8 mouse cellular contexts compared by ENCODE assay signal in genomic region chr13:100776056-100776419, GRCm38 (mm10). TPM values are rescaled to one million over a fixed set of nuclear protein-coding genes. Genes with fewer than 3 reads are reported as not detected.
A peak's percentile ranks its signal among the peaks of the same experiment; 100 is the strongest.
DNase-seq lines count a peak whose midpoint lies in the region; ATAC-seq and TF ChIP-seq lines count a peak whose summit lies in the region.

No protein-coding gene starts in this region.

- H3K9me3 ChIP-seq in limb, embryonic 15.5 days, result no peaks in the 10 kb centered on the region
- no peaks in the 10 kb centered on the region for H3K9me3 ChIP-seq in stomach, embryonic 16.5 days (replicated peaks; ENCODE audit: control insufficient read depth, low read length)

- no peaks in the 10 kb centered on the region for H3K27me3 ChIP-seq in testis, adult 2 months (ENCODE audit: control insufficient read depth, insufficient read depth, low read length)
- H3K27me3 ChIP-seq in limb, embryonic 15.5 days, result no peaks in the 10 kb centered on the region
- H3K27me3 ChIP-seq in stomach, embryonic 16.5 days (ENCODE audit: control insufficient read depth, insufficient read depth, low read length), result no peaks in the 10 kb centered on the region

- H3K4me3 ChIP-seq in gastrocnemius, adult 2 months, result peak overlapping the region; percentile 85
- H3K4me3 ChIP-seq in testis, adult 2 months (ENCODE audit: control insufficient read depth, low read depth, low read length), result peak overlapping the region; percentile 95
- peak overlapping the region; percentile 58 for H3K4me3 ChIP-seq in limb, embryonic 15.5 days
- H3K4me3 ChIP-seq in stomach, embryonic 16.5 days (replicated peaks; ENCODE audit: low read length), result peak overlapping the region; percentile 77

- TF ChIP-seq POLR2A in testis, adult 2 months (IDR thresholded peaks at IDR 0.05; ENCODE audit: control insufficient read depth, low read depth, low read length), result no peak

- DNase-seq in gastrocnemius, adult 2 months, result no peak
- DNase-seq in gastrocnemius, postnatal 36 days, result no peak
- no peak for DNase-seq in testis, postnatal 14 days (ENCODE audit: low spot score)
- DNase-seq in right cerebral cortex, postnatal 14 days, result no peak
- no peak for DNase-seq in c-Kit-positive CD71-positive TER-119-positive erythroid progenitor cells, embryonic 14.5 days (ENCODE audit: low spot score)

- peak overlapping the region; percentile 80 for H3K4me2 ChIP-seq in limb, embryonic 15.5 days
- peak overlapping the region; percentile 89 for H3K4me2 ChIP-seq in stomach, embryonic 16.5 days (ENCODE audit: low read depth, low read length)

- intact Hi-C loops in gastrocnemius, adult 2 months (cut with DNase I), result loop anchor here (5.0 kb wide), 1 partner anchor 34 kb away; the partner anchor contains the start of gene Mrps36
- intact Hi-C loops in gastrocnemius, postnatal 36 days (cut with DNase I), result no loop called here

- peaks cover 6% of the 10 kb centered on the region for H3K4me1 ChIP-seq in testis, adult 2 months (ENCODE audit: control insufficient read depth, insufficient read depth, low read length)
- peaks cover 18% of the 10 kb centered on the region for H3K4me1 ChIP-seq in limb, embryonic 15.5 days
- 0 out of 2 replicates have a peak, but pooled peaks cover 13% of the 10 kb centered on the region for H3K4me1 ChIP-seq in stomach, embryonic 16.5 days (ENCODE audit: control insufficient read depth, insufficient read depth, low read length)

- H3K36me3 ChIP-seq in testis, adult 2 months (ENCODE audit: control insufficient read depth, insufficient read depth, low read length), result no peaks in the 10 kb centered on the region
- H3K36me3 ChIP-seq in limb, embryonic 15.5 days, result peaks cover 23% of the 10 kb centered on the region
- H3K36me3 ChIP-seq in stomach, embryonic 16.5 days (ENCODE audit: control insufficient read depth, insufficient read depth, low read length), result no peaks in the 10 kb centered on the region; the same call in 1 of the 2 replicates

- H3K27ac ChIP-seq in gastrocnemius, adult 2 months, result peak overlapping the region; percentile 71
- H3K27ac ChIP-seq in testis, adult 2 months (ENCODE audit: control insufficient read depth, insufficient read depth, low read depth, low read length), result peak overlapping the region; percentile 73
- H3K27ac ChIP-seq in limb, embryonic 15.5 days, result peak overlapping the region; percentile 43; the same call in 1 of the 2 replicates
- H3K27ac ChIP-seq in stomach, embryonic 16.5 days (ENCODE audit: low read length), result no peak overlapping the region

- 8% methylated on average over 8 of the region's 8 CpGs for WGBS in limb, embryonic 15.5 days
- 13% methylated on average over 8 of the region's 8 CpGs for WGBS in stomach, embryonic 16.5 days

- no peak for ATAC-seq in limb, embryonic 15.5 days (ENCODE audit: insufficient number of reproducible peaks, low FRiP score, low TSS enrichment, low read depth)
- ATAC-seq in stomach, embryonic 16.5 days (ENCODE audit: insufficient read depth, low FRiP score), result no peak

- no peak for TF ChIP-seq CTCF in gastrocnemius, adult 2 months (IDR thresholded peaks at IDR 0.05)
- TF ChIP-seq CTCF in testis, adult 2 months (IDR thresholded peaks at IDR 0.05; ENCODE audit: control insufficient read depth, insufficient read depth, insufficient replicate concordance, low read depth, low read length), result no peak

- H3K9ac ChIP-seq in limb, embryonic 15.5 days, result peak overlapping the region; percentile 65
- H3K9ac ChIP-seq in stomach, embryonic 16.5 days (ENCODE audit: low read length), result peak overlapping the region; percentile 73

RNA-seq across cellular contexts. Expression of gene Cenph, which starts 0.3 kb away (rescaled TPM):
- not detected for total RNA-seq in gastrocnemius, adult 2 months (2021)
- total RNA-seq in gastrocnemius, postnatal 36 days (2021), result under 1 TPM in 1 of 2 experiments, not detected in 1; 0.20 TPM
- polyA plus RNA-seq in testis, adult 2 months (2012; rRNA removed), result 3.2 and 3.9 TPM in 2 replicates
- 24.9 and 29.9 TPM in 2 replicates for polyA plus RNA-seq in limb, embryonic 15.5 days (2015; fragmentation: Nextera tagmentation; extraction: Ambion mirVana)
- 24.9 and 25.7 TPM in 2 replicates for polyA plus RNA-seq in stomach, embryonic 16.5 days (2015; fragmentation: Nextera tagmentation; extraction: Ambion mirVana)

RNA-seq across cellular contexts. Expression of gene Ccnb1, which starts 10.3 kb away (rescaled TPM):
- not detected for total RNA-seq in gastrocnemius, adult 2 months (2021)
- under 1 TPM; 0.64 to 0.66 TPM for total RNA-seq in gastrocnemius, postnatal 36 days (2021)
- polyA plus RNA-seq in testis, adult 2 months (2012; rRNA removed), result 39.9 and 41.6 TPM in 2 replicates
- polyA plus RNA-seq in limb, embryonic 15.5 days (2015; fragmentation: Nextera tagmentation; extraction: Ambion mirVana), result 163 and 171 TPM in 2 replicates
- polyA plus RNA-seq in stomach, embryonic 16.5 days (2015; fragmentation: Nextera tagmentation; extraction: Ambion mirVana), result 173 and 187 TPM in 2 replicates

RNA-seq across cellular contexts. Expression of gene Mrps36, which starts 31.6 kb away (rescaled TPM):
- total RNA-seq in gastrocnemius, adult 2 months (2021), result 100 to 1,000 TPM; 118 to 180 TPM
- total RNA-seq in gastrocnemius, postnatal 36 days (2021), result 100 to 1,000 TPM; 136 to 144 TPM
- 143 and 149 TPM in 2 replicates for polyA plus RNA-seq in testis, adult 2 months (2012; rRNA removed)
- polyA plus RNA-seq in limb, embryonic 15.5 days (2015; fragmentation: Nextera tagmentation; extraction: Ambion mirVana), result 95.1 and 109 TPM in 2 replicates
- polyA plus RNA-seq in stomach, embryonic 16.5 days (2015; fragmentation: Nextera tagmentation; extraction: Ambion mirVana), result 147 and 163 TPM in 2 replicates

RNA-seq across cellular contexts. Expression of gene Cdk7, which starts 45.3 kb away (rescaled TPM):
- 10 to 100 TPM; 11.5 to 13.6 TPM for total RNA-seq in gastrocnemius, adult 2 months (2021)
- total RNA-seq in gastrocnemius, postnatal 36 days (2021), result 10 to 100 TPM in 1 of 2 experiments, 1 to 10 TPM in 1; 9.8 to 12.4 TPM
- 11.8 and 11.9 TPM in 2 replicates for polyA plus RNA-seq in testis, adult 2 months (2012; rRNA removed)
- 91.4 and 91.7 TPM in 2 replicates for polyA plus RNA-seq in limb, embryonic 15.5 days (2015; fragmentation: Nextera tagmentation; extraction: Ambion mirVana)
- 69.4 and 78.0 TPM in 2 replicates for polyA plus RNA-seq in stomach, embryonic 16.5 days (2015; fragmentation: Nextera tagmentation; extraction: Ambion mirVana)

RNA-seq across cellular contexts. Expression of gene Slc30a5, which starts 57.2 kb away (rescaled TPM):
- total RNA-seq in gastrocnemius, adult 2 months (2021), result 10 to 100 TPM in 1 of 2 experiments, 1 to 10 TPM in 1; 9.1 to 13.6 TPM
- total RNA-seq in gastrocnemius, postnatal 36 days (2021), result 10 to 100 TPM in 1 of 2 experiments, 1 to 10 TPM in 1; 8.3 to 10.7 TPM
- polyA plus RNA-seq in testis, adult 2 months (2012; rRNA removed), result 8.9 and 12.5 TPM in 2 replicates
- 57.4 and 64.1 TPM in 2 replicates for polyA plus RNA-seq in limb, embryonic 15.5 days (2015; fragmentation: Nextera tagmentation; extraction: Ambion mirVana)
- polyA plus RNA-seq in stomach, embryonic 16.5 days (2015; fragmentation: Nextera tagmentation; extraction: Ambion mirVana), result 47.3 and 53.7 TPM in 2 replicates
